Mouse (Mus musculus) olfactory bulb, adult 2 months (tissue): ENCODE measurements around the gene Zfp768.

Experiments
- CTCF ChIP-seq: fragments of 200-500 bp; IDR thresholded peaks from 2 replicates; pipeline ENCODE4 v1.5.1; 2012; ENCODE audit warnings: low read depth, mild to moderate bottlenecking, low read length, moderate library complexity; ENCODE audit not compliant: insufficient read depth
- POLR2A ChIP-seq: fragments of 200-500 bp; IDR thresholded peaks from 2 replicates; pipeline ENCODE4 v1.6.1; 2012; ENCODE audit warnings: mild to moderate bottlenecking, low read depth, low read length, moderate library complexity; ENCODE audit not compliant: insufficient read depth

DNA sequence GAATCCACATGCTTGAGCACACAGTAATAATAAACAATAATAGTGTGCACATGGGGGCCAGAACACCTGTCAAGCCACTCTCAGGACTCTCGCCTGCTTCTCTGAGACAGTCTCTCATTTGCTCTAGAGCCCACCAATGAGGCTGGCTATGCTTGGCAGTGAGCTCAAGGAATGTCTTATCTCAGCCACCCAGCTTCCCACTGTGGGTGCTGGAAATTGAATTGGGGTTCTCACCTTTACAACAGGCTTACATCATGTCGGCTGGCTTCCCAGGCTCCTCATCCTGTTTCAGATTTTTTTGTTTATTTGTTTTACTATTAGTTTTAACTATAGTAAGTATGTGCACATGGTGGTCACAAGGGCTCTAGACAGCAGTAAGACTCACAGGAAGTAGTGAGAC lies 25.8 kb upstream of the Zfp768 start:
- TF ChIP-seq POLR2A = no peak
- no peak for TF ChIP-seq CTCF
